Mouse (Mus musculus) hindbrain, embryonic 16.5 days (tissue): Measurements from ENCODE around the gene Olfr625-ps1. TPM values are rescaled to one million over a fixed set of nuclear protein-coding genes. Genes with fewer than 3 reads are reported as not detected.
"Not testable (repeated sequence)": the region's sequence is repeated elsewhere in the genome, so short reads cannot be mapped to it uniquely, and the experiment has no call there.

Experiments used
- ATAC-seq: fragments of 200-750 bp; cut with Nextera tagmentation; 2 replicates; pipeline ENCODE4 v1.8.0; 2017; ENCODE audit warnings: moderate TSS enrichment, moderate library complexity
- H3K27ac ChIP-seq: fragments of 300-500 bp; sonication (generic); 2 replicates; pipeline ENCODE4 v1.5.1; 2014; ENCODE audit warnings: low read depth, mild to moderate bottlenecking, control low read depth, low read length, moderate library complexity
- H3K27me3 ChIP-seq: fragments of 300-500 bp; sonication (generic); replicated peaks from 2 replicates; pipeline ENCODE4 v1.6.1; 2014; ENCODE audit warnings: low read length; ENCODE audit not compliant: control insufficient read depth, insufficient read depth
- H3K36me3 ChIP-seq: fragments of 300-500 bp; sonication (generic); 2 replicates; pipeline ENCODE4 v1.6.1; 2014; ENCODE audit warnings: mild to moderate bottlenecking, low read length, moderate library complexity, mixed read lengths; ENCODE audit not compliant: control insufficient read depth, insufficient read depth
- H3K4me1 ChIP-seq: fragments of 300-500 bp; sonication (generic); 2 replicates; pipeline ENCODE4 v1.6.1; 2014; ENCODE audit warnings: low read depth, low read length; ENCODE audit not compliant: control insufficient read depth, insufficient read depth
- H3K4me2 ChIP-seq: fragments of 300-500 bp; sonication (generic); 2 replicates; pipeline ENCODE4 v1.6.1; 2014; ENCODE audit warnings: mild to moderate bottlenecking, low read length, control low read depth, moderate library complexity
- H3K4me3 ChIP-seq: fragments of 300-500 bp; sonication (generic); 2 replicates; pipeline ENCODE4 v1.5.1; 2014; ENCODE audit warnings: mild to moderate bottlenecking, low read length, control low read depth, moderate library complexity
- H3K9ac ChIP-seq: fragments of 300-500 bp; sonication (generic); 2 replicates; pipeline ENCODE4 v1.6.1; 2014; ENCODE audit warnings: low read depth, mild to moderate bottlenecking, control low read depth, low read length, moderate library complexity
- H3K9me3 ChIP-seq: fragments of 300-500 bp; sonication (generic); 2 replicates; pipeline ENCODE4 v1.6.1; 2014; ENCODE audit warnings: mild to moderate bottlenecking, low read length, moderate library complexity; ENCODE audit not compliant: control insufficient read depth
- WGBS: fragments of 180-500 bp; shearing (Covaris S2); extraction: QIAGEN DNeasy Blood & Tissue Kit; methylation state at CpG from one replicate; pipeline ENCODE4 v1.1.7; 2014; 5-methylcytosine and 5-hydroxymethylcytosine counted together
- polyA plus RNA-seq: library from polyadenylated mRNA; unstranded; fragments of >200 nt; fragmentation: Nextera tagmentation; extraction: Ambion mirVana; gene quantifications from 2 replicates; pipeline ENCODE4 v1.2.1, GENCODE M21; 2015

The Olfr625-ps1 gene
- not detected in 2 replicates for polyA plus RNA-seq

GRCm38 (mm10) chr7:103682420-103682819 lies at the start of gene Olfr625-ps1:
Gene Olfr625-ps1, plus strand, starts transcription at chr7:103682720.
- Histone ChIP-seq H3K9ac (no peak within 1 kb of the TSS), H3K4me2 (no peak within 1 kb of the TSS), H3K27ac (no peak within 1 kb of the TSS), H3K4me3 (no peak within 1 kb of the TSS), H3K36me3 (no peaks in the 10 kb centered on the region), H3K4me1 (no peaks in the 10 kb centered on the region), H3K9me3 (no peaks in the 10 kb centered on the region), H3K27me3 (no peaks in the 10 kb centered on the region)
- ATAC-seq, result no peak

GRCm38 (mm10) chr7:103636795-103637194 lies 45.7 kb upstream of the Olfr625-ps1 start:
- Histone ChIP-seq H3K36me3 (no peaks in the 10 kb centered on the region), H3K9me3 (no peaks in the 10 kb centered on the region), H3K4me1 (no peaks in the 10 kb centered on the region), H3K4me2 (no peak overlapping the region), H3K27ac (no peak overlapping the region), H3K9ac (no peak overlapping the region), H3K4me3 (no peak overlapping the region), H3K27me3 (no peaks in the 10 kb centered on the region)
- no peak for ATAC-seq

GRCm38 (mm10) chr7:103642602-103643001 lies 39.9 kb upstream of the Olfr625-ps1 start, which contains the start of gene Olfr622:
Gene Olfr622, minus strand, starts transcription at chr7:103642702.
- H3K27me3 ChIP-seq, result no peaks in the 10 kb centered on the region
- H3K4me1 ChIP-seq, result no peaks in the 10 kb centered on the region
- no peak within 1 kb of the TSS for H3K9ac ChIP-seq
- H3K4me3 ChIP-seq, result no peak within 1 kb of the TSS
- no peak for ATAC-seq
- H3K36me3 ChIP-seq, result no peaks in the 10 kb centered on the region
- H3K27ac ChIP-seq, result no peak within 1 kb of the TSS
- WGBS, result 79% methylated on average over 1 of the region's 1 CpGs
- H3K9me3 ChIP-seq, result no peaks in the 10 kb centered on the region
- no peak within 1 kb of the TSS for H3K4me2 ChIP-seq

- Histone ChIP-seq H3K9ac (no peak overlapping the region), H3K27ac (no peak overlapping the region), H3K4me2 (no peak overlapping the region), H3K27me3 (no peaks in the 10 kb centered on the region), H3K4me3 (no peak overlapping the region), H3K9me3 (no peaks in the 10 kb centered on the region), H3K36me3 (no peaks in the 10 kb centered on the region), H3K4me1 (no peaks in the 10 kb centered on the region)
- 93% methylated on average over 4 of the region's 4 CpGs for WGBS
- no peak for ATAC-seq
Observed at GRCm38 (mm10) chr7:103644070-103644469, 38.5 kb upstream of the Olfr625-ps1 start.

- Histone ChIP-seq H3K27ac (no peak within 1 kb of the TSS), H3K36me3 (no peaks in the 10 kb centered on the region), H3K4me3 (no peak within 1 kb of the TSS), H3K9ac (no peak within 1 kb of the TSS), H3K4me1 (no peaks in the 10 kb centered on the region), H3K27me3 (no peaks in the 10 kb centered on the region), H3K4me2 (no peak within 1 kb of the TSS), H3K9me3 (no peaks in the 10 kb centered on the region; the same call in 1 of the 2 replicates)
- no peak for ATAC-seq
Observed at GRCm38 (mm10) chr7:103663598-103663997, 18.9 kb upstream of the Olfr625-ps1 start, which contains the start of gene Olfr623. Gene Olfr623, minus strand, starts transcription at chr7:103663698.

- no peak for ATAC-seq
- Histone ChIP-seq H3K4me3 (no peak within 1 kb of the TSS), H3K9me3 (no peaks in the 10 kb centered on the region), H3K4me1 (no peaks in the 10 kb centered on the region), H3K27me3 (no peaks in the 10 kb centered on the region), H3K36me3 (no peaks in the 10 kb centered on the region), H3K9ac (no peak within 1 kb of the TSS), H3K4me2 (no peak within 1 kb of the TSS), H3K27ac (no peak within 1 kb of the TSS)
- WGBS, result 96% methylated on average over 2 of the region's 2 CpGs
Observed at GRCm38 (mm10) chr7:103671091-103671490, 11.4 kb upstream of the Olfr625-ps1 start, which contains the start of gene Olfr624. Gene Olfr624, minus strand, starts transcription at chr7:103671191.

- no peak overlapping the region for H3K27ac ChIP-seq
- 88% methylated on average over 4 of the region's 4 CpGs for WGBS
Observed at GRCm38 (mm10) chr7:103699469-103699868, 16.9 kb downstream of the Olfr625-ps1 start.

GRCm38 (mm10) chr7:103712024-103712423 lies 29.5 kb downstream of the Olfr625-ps1 start:
- no peaks in the 10 kb centered on the region for H3K9me3 ChIP-seq
- H3K36me3 ChIP-seq, result no peaks in the 10 kb centered on the region
- H3K4me2 ChIP-seq, result no peak overlapping the region
- no peak overlapping the region for H3K27ac ChIP-seq
- H3K9ac ChIP-seq, result no peak overlapping the region
- no peak overlapping the region for H3K4me3 ChIP-seq
- H3K27me3 ChIP-seq, result no peaks in the 10 kb centered on the region
- 43% methylated on average over 2 of the region's 2 CpGs for WGBS
- no peak for ATAC-seq
- no peaks in the 10 kb centered on the region for H3K4me1 ChIP-seq

More at GRCm38 (mm10) chr7:103699469-103699868, 16.9 kb downstream of the Olfr625-ps1 start:
- Histone ChIP-seq H3K4me1 (no peaks in the 10 kb centered on the region), H3K4me2 (no peak overlapping the region), H3K36me3 (no peaks in the 10 kb centered on the region), H3K4me3 (no peak overlapping the region), H3K27me3 (no peaks in the 10 kb centered on the region), H3K9me3 (no peaks in the 10 kb centered on the region), H3K9ac (no peak overlapping the region)
- peak; percentile 56 for ATAC-seq

- H3K36me3 ChIP-seq, result no peaks in the 10 kb centered on the region
- H3K4me3 ChIP-seq, result no peak within 1 kb of the TSS
- no peak within 1 kb of the TSS for H3K27ac ChIP-seq
- no peaks in the 10 kb centered on the region for H3K9me3 ChIP-seq
- H3K27me3 ChIP-seq, result no peaks in the 10 kb centered on the region
- no peaks in the 10 kb centered on the region for H3K4me1 ChIP-seq
- no peak for ATAC-seq
- H3K4me2 ChIP-seq, result no peak within 1 kb of the TSS
- H3K9ac ChIP-seq, result no peak within 1 kb of the TSS
Observed at GRCm38 (mm10) chr7:103714371-103714770, 31.9 kb downstream of the Olfr625-ps1 start, which contains the start of gene Olfr243. Gene Olfr243, plus strand, starts transcription at chr7:103714671.

GRCm38 (mm10) chr7:103716398-103716797 lies 33.9 kb downstream of the Olfr625-ps1 start:
- not testable (repeated sequence) for H3K9ac ChIP-seq, H3K27me3 ChIP-seq, H3K27ac ChIP-seq, H3K36me3 ChIP-seq, ATAC-seq, H3K9me3 ChIP-seq, H3K4me1 ChIP-seq, H3K4me3 ChIP-seq, H3K4me2 ChIP-seq
- WGBS, result 100% methylated on average over 1 of the region's 1 CpGs
